Mouse (Mus musculus): ENCODE data around the gene Hoxa2. TPM values are rescaled to one million over a fixed set of nuclear protein-coding genes. Genes with fewer than 3 reads are reported as not detected.

Gene Hoxa2
- total RNA-seq, 1 experiment from 2014 or later = not detected

GRCm38 (mm10) chr6:52152226-52153193 lies 12.1 kb downstream of the Hoxa2 start:
- ATAC-seq (replicated peaks; ENCODE audit: low read depth, poor library complexity, severe bottlenecking) = no peak

DNA sequence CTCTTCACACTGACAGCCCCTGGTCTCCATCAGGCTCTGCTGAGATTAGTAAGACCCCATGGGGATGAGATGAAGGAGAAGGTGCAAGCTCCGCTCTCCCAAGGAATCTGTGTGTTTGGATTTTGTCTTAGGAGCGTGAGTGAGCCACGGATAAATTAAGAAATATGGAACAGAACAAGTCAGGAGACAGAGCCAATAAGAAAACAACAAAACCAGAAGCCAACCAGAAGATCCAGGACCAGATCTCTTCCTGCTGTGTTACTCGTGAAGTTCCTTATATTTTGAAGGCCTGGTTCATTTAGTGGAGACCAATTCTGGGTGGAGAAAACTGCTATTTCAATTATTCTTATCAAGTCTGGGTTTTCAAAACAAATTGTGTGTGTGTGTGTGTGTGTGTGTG lies 13.1 kb downstream of the Hoxa2 start:
- ATAC-seq (replicated peaks; ENCODE audit: low read depth, poor library complexity, severe bottlenecking) = no peak

DNA sequence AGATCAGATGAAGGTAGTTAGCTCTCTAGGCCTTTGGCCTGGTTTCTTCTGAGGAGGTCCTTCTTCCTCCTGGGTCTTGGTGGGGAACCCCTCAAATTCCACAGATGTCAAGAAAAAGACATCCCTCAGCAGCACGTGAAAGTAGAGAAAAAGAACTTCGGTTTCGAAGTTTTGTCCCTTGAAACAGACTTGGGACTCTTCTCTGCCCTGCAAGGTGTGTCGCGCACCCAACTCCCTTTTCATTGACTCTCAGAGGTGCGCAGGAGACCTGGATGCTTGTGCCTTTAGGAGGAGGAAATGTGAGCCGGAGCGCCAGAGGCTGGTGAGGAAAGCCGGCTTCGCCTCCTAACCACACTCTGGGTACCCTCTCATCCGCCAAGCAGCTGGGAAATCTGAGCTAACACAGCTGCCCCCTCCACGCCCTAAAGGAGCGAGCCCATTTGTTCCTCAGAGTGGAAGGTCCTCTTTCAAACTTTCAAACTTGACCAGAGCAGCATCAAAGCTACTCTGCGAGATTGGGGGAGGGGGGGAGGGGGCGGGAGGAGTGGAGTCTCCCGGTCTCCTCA lies 14.1 kb downstream of the Hoxa2 start:
- ATAC-seq (replicated peaks; ENCODE audit: low read depth, poor library complexity, severe bottlenecking) = no peak

DNA sequence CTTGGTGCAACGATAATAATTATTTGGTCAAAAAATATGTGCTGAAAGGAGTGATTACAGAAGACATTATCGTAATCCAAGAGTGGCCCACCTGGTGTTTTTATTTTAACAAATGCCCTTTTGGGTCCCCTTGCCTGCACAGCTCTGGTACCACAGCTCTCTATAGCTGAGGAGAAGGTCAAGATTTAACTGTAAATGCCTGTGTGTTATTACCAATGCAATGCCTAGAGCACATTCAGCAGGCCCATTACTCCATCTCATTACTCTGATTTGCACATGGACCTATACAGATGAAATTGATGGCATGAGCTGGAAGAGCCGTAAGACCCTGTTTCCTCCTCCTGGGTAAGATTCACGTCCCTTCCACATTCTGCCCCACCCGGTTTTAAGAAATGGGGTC lies 25.5 kb downstream of the Hoxa2 start:
- ATAC-seq (replicated peaks; ENCODE audit: low read depth, poor library complexity, severe bottlenecking) = no peak

GRCm38 (mm10) chr6:52138576-52138975 lies 26.1 kb downstream of the Hoxa2 start:
- no peak for ATAC-seq (replicated peaks; ENCODE audit: low read depth, poor library complexity, severe bottlenecking)

- no peak for ATAC-seq (replicated peaks; ENCODE audit: low read depth, poor library complexity, severe bottlenecking)
Measured at GRCm38 (mm10) chr6:52137841-52138535, 26.6 kb downstream of the Hoxa2 start.

DNA sequence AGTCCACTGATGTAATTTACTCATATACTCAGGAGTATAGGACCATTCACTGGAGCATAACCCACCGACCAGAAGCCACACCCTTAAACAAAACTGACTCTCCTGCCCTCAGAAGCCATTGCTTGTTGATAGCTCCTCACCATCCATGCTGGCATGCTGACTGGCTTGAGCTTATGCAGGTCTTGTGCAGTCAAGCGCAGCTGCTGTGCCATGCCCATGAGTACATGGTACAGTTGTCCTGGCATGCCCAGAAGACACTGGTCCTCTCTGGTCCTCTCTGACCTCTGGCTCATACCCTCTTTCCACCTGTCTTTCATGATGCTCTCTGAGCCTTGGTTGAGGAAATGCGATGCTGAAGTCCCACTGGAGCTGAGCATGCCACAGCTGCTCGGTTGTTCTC lies 41.0 kb downstream of the Hoxa2 start:
- no peak for ATAC-seq (replicated peaks; ENCODE audit: low read depth, poor library complexity, severe bottlenecking)

DNA sequence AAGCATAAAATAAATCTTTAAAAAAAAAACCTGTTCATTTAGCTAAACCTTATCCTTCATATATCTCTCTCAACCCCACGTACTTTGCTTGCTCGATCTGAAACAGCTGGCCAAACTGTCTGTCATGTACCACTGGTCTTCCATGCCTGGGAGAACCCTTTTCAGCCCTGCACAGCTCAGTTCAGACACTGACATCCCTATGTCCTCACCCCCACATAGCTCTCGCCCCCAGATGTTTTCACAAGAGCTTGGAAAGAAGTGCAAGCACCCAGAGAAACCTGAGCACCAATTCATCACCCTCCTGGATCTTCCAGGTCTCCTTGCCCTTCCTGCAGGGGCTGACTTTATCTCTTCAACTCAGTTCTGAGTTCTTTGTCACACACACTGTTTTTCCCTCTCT lies 43.5 kb downstream of the Hoxa2 start:
- no peak for ATAC-seq (replicated peaks; ENCODE audit: low read depth, poor library complexity, severe bottlenecking)

DNA sequence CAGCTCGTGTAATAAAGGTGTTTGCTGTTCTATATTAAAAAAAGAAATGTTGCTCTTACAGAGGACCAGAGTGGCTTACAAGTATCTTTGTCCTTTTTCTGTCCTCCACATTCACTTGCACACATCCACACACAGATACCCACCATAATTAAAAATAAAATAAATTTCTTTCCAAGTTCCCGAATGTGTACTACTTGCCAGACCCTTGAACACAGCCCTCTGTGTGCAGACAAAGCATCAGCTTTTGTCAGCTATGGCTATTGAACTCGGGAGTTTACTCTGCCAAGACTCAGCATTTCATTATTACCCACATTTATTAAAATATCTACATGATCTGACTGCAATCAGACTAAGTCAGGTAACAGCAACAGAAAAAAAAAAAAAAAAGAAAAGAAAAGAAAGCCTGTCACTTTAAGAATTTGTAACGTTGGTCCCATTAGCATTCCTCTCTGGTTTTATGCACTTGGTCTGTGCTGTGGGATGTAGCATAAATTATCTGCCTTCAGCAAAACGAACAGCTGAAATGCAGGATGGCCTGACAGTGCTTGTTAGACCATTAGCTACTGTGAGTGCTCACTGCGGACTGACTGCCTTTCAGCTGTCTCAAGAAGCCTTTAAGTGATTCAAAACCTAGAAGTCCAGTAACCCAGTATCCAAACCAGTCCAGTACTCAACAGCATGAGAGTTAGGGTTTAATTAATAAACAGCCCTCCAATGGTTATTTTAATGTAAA lies 45.6 kb downstream of the Hoxa2 start:
- no peak for ATAC-seq (replicated peaks; ENCODE audit: low read depth, poor library complexity, severe bottlenecking)

- no peak for ATAC-seq (replicated peaks; ENCODE audit: low read depth, poor library complexity, severe bottlenecking)
Measured at GRCm38 (mm10) chr6:52115899-52116298, 48.7 kb downstream of the Hoxa2 start.

Other genes with a start within 250 kb of the Hoxa2 start
- 127 and 171 TPM in 2 replicates for gene Skap2, start 152.3 kb downstream of the Hoxa2 start, total RNA-seq (2017)
- gene Hoxa1, start 6.5 kb downstream of the Hoxa2 start, total RNA-seq (2017) = not detected in 2 replicates
- not detected in 2 replicates for gene 5730596B20Rik, start 12.7 kb upstream of the Hoxa2 start, total RNA-seq (2017)
- gene Hoxa4, start 26.9 kb upstream of the Hoxa2 start, total RNA-seq (2017) = 0.27 and 1.5 TPM in 2 replicates
- 3.6 and 3.9 TPM in 2 replicates for gene Hoxa5, start 39.8 kb upstream of the Hoxa2 start, total RNA-seq (2017)
- gene Hoxa6, start 43.9 kb upstream of the Hoxa2 start, total RNA-seq (2017) = 3.0 TPM in 1 of 2 replicates, not detected in the other
- 1.1 and 2.8 TPM in 2 replicates for gene Hoxa3, start 48.5 kb upstream of the Hoxa2 start, total RNA-seq (2017)
- not detected in 2 replicates for gene Gm28308, start 48.5 kb upstream of the Hoxa2 start, total RNA-seq (2017)
- 10.6 and 17.7 TPM in 2 replicates for gene Hoxa7, start 57.0 kb upstream of the Hoxa2 start, total RNA-seq (2017)
- 46.4 and 56.2 TPM in 2 replicates for gene Hoxa9, start 66.3 kb upstream of the Hoxa2 start, total RNA-seq (2017)
- 1.6 and 2.3 TPM in 2 replicates for gene Hoxa10, start 76.0 kb upstream of the Hoxa2 start, total RNA-seq (2017)
- gene Hoxa11, start 81.0 kb upstream of the Hoxa2 start, total RNA-seq (2017) = not detected in 2 replicates
- not detected in 2 replicates for gene Hoxa13, start 96.0 kb upstream of the Hoxa2 start, total RNA-seq (2017)
- gene Evx1, start 148.7 kb upstream of the Hoxa2 start, total RNA-seq (2017) = not detected in 2 replicates